Mouse (Mus musculus) heart, adult 2 months (tissue): ENCODE results near the gene Gk5.

Source experiments
- CTCF ChIP-seq: fragments of 200-600 bp; IDR thresholded peaks from 2 replicates; pipeline ENCODE4 v1.8.1; 2022; ENCODE audit warnings: antibody characterized with exemption, mild to moderate bottlenecking, moderate library complexity
- EP300 ChIP-seq: fragments of 200-500 bp; IDR thresholded peaks from 2 replicates; pipeline ENCODE4 v1.6.1; 2011; ENCODE audit warnings: low read depth, low read length, control low read depth; ENCODE audit not compliant: insufficient read depth
- POLR2A ChIP-seq: fragments of 200-500 bp; IDR thresholded peaks from 2 replicates; pipeline ENCODE4 v1.6.1; 2011; ENCODE audit warnings: mild to moderate bottlenecking, low read depth, low read length, control low read depth; ENCODE audit not compliant: insufficient read depth

- TF ChIP-seq POLR2A (no peak), CTCF (no peak), EP300 (no peak)
These were observed 41.6 kb downstream of the Gk5 start for GRCm38 (mm10) chr9:96160767-96161166.
